8 mouse cellular contexts compared by ENCODE assay signal in genomic region chr17:47864496-47864895, GRCm38 (mm10). TPM values are rescaled to one million over a fixed set of nuclear protein-coding genes. Genes with fewer than 3 reads are reported as not detected.
A peak's percentile ranks its signal among the peaks of the same experiment; 100 is the strongest.
DNase-seq lines count a peak whose midpoint lies in the region; ATAC-seq and TF ChIP-seq lines count a peak whose summit lies in the region.

No protein-coding gene starts in this region.

- peak overlapping the region; percentile 45 for H3K4me3 ChIP-seq in gastrocnemius, adult 2 months
- peak overlapping the region; percentile 17; the same call in 1 of the 2 replicates for H3K4me3 ChIP-seq in hindbrain, embryonic 16.5 days (ENCODE audit: low read length)
- H3K4me3 ChIP-seq in left cerebral cortex, adult 2 months: no peak overlapping the region
- H3K4me3 ChIP-seq in megakaryocyte, embryonic 14.5 days (replicated peaks): peak overlapping the region; percentile 71

- peak; percentile 89 for DNase-seq in WW6 (ENCODE audit: low read depth, low spot score)
- DNase-seq in cerebellum, postnatal 36 days: peak; percentile 78 to 85
- peak; percentile 93 for DNase-seq in gastrocnemius, adult 2 months
- DNase-seq in left cerebral cortex, adult 2 months (ENCODE audit: extremely low spot score in 1 of 2, low spot score in 2 of 2): peak; percentile 82 to 92
- peak; percentile 89 for DNase-seq in right cerebral cortex, postnatal 14 days
- peak; percentile 78 to 85 for DNase-seq in urinary bladder, postnatal 36 days (ENCODE audit: low spot score in 2 of 2)

- intact Hi-C loops in gastrocnemius, adult 2 months (cut with DNase I): loop anchor here (1.0 kb wide), 1 partner anchor 71 kb away; no protein-coding TSS in a partner anchor
- intact Hi-C loops in left cerebral cortex, adult 2 months (cut with DNase I): loop anchor here (1.0 kb wide), 1 partner anchor 71 kb away; no protein-coding TSS in a partner anchor

- H3K9ac ChIP-seq in hindbrain, embryonic 16.5 days (ENCODE audit: low read depth, low read length): peak overlapping the region; percentile 41

- H3K9me3 ChIP-seq in hindbrain, embryonic 16.5 days (ENCODE audit: control insufficient read depth, low read length): no peaks in the 10 kb centered on the region
- H3K9me3 ChIP-seq in megakaryocyte, embryonic 14.5 days: no peaks in the 10 kb centered on the region

- H3K27ac ChIP-seq in gastrocnemius, adult 2 months: no peak overlapping the region
- H3K27ac ChIP-seq in hindbrain, embryonic 16.5 days (ENCODE audit: low read depth, low read length): no peak overlapping the region
- H3K27ac ChIP-seq in left cerebral cortex, adult 2 months: no peak overlapping the region

- 3% methylated on average over 17 of the region's 17 CpGs for WGBS in hindbrain, embryonic 16.5 days

- peak; percentile 74 for ATAC-seq in hindbrain, embryonic 16.5 days

- H3K4me1 ChIP-seq in hindbrain, embryonic 16.5 days (ENCODE audit: control insufficient read depth, insufficient read depth, low read depth, low read length): peaks cover 2% of the 10 kb centered on the region; the same call in 1 of the 2 replicates
- peaks cover 16% of the 10 kb centered on the region for H3K4me1 ChIP-seq in megakaryocyte, embryonic 14.5 days

- H3K4me2 ChIP-seq in hindbrain, embryonic 16.5 days (ENCODE audit: low read length): peak overlapping the region; percentile 53

- H3K36me3 ChIP-seq in hindbrain, embryonic 16.5 days (ENCODE audit: control insufficient read depth, insufficient read depth, low read length): peaks cover 6% of the 10 kb centered on the region; the same call in 1 of the 2 replicates
- H3K36me3 ChIP-seq in megakaryocyte, embryonic 14.5 days (replicated peaks; ENCODE audit: low read length): peaks cover 4% of the 10 kb centered on the region

- no peaks in the 10 kb centered on the region for H3K27me3 ChIP-seq in hindbrain, embryonic 16.5 days (replicated peaks; ENCODE audit: control insufficient read depth, insufficient read depth, low read length)
- peaks cover 43% of the 10 kb centered on the region for H3K27me3 ChIP-seq in megakaryocyte, embryonic 14.5 days (replicated peaks)

- TF ChIP-seq CTCF in gastrocnemius, adult 2 months (IDR thresholded peaks at IDR 0.05): peak; percentile 98
- TF ChIP-seq CTCF in left cerebral cortex, adult 2 months (IDR thresholded peaks at IDR 0.05): peak; percentile 97

RNA-seq across cellular contexts. Expression of gene Mdfi, which starts 30.0 kb away (rescaled TPM):
- under 1 TPM; 0.31 to 0.42 TPM for total RNA-seq in gastrocnemius, adult 2 months (2021)
- 2.7 and 3.9 TPM in 2 replicates for polyA plus RNA-seq in hindbrain, embryonic 16.5 days (2015; fragmentation: Nextera tagmentation; extraction: Ambion mirVana)
- under 1 TPM in 1 of 2 experiments, not detected in 1; 0.48 TPM for total RNA-seq in left cerebral cortex, adult 2 months (2021)
- 10.4 TPM in 1 of 2 replicates, not detected in the other for polyA plus RNA-seq in megakaryocyte, embryonic 14.5 days (2012; ENCODE audit: insufficient read depth, low replicate concordance)

RNA-seq across cellular contexts. Expression of gene Foxp4, which starts 59.9 kb away (rescaled TPM):
- 1 to 10 TPM; 7.3 to 7.9 TPM for total RNA-seq in gastrocnemius, adult 2 months (2021)
- polyA plus RNA-seq in hindbrain, embryonic 16.5 days (2015; fragmentation: Nextera tagmentation; extraction: Ambion mirVana): 27.4 and 31.8 TPM in 2 replicates
- 10 to 100 TPM; 43.1 to 50.6 TPM for total RNA-seq in left cerebral cortex, adult 2 months (2021)
- 47.0 and 97.4 TPM in 2 replicates for polyA plus RNA-seq in megakaryocyte, embryonic 14.5 days (2012; ENCODE audit: insufficient read depth, low replicate concordance)

Comparison
In these comparisons a context has a peak if more than half of its experiments do, and no peak if none do; other contexts are left out.
1. RNA of gene Foxp4, which starts 59.9 kb away (total RNA-seq): 43.1 to 50.6 TPM in left cerebral cortex, adult 2 months; 7.3 to 7.9 TPM in gastrocnemius, adult 2 months; every median in the first group is over 4 times any median in the second.
2. Peak in every context shown above with its lines, with median percentiles within 50 percentile points of each other: DNase-seq.